Mouse (Mus musculus) hematopoietic multipotent progenitor cell, adult 10-12 weeks (in vitro differentiated cells): ENCODE data around the gene Ccnb3. TPM values are rescaled to one million over a fixed set of nuclear protein-coding genes. Genes with fewer than 3 reads are reported as not detected.

ENCODE experiments used
- polyA plus RNA-seq: library from polyadenylated mRNA; stranded (reverse); fragments of >175 nt; gene quantifications from 2 replicates; pipeline ENCODE4 v1.2.3, GENCODE M21; 2012; ENCODE audit warnings: low replicate concordance

Gene Ccnb3
- not detected in 2 replicates for polyA plus RNA-seq

DNA sequence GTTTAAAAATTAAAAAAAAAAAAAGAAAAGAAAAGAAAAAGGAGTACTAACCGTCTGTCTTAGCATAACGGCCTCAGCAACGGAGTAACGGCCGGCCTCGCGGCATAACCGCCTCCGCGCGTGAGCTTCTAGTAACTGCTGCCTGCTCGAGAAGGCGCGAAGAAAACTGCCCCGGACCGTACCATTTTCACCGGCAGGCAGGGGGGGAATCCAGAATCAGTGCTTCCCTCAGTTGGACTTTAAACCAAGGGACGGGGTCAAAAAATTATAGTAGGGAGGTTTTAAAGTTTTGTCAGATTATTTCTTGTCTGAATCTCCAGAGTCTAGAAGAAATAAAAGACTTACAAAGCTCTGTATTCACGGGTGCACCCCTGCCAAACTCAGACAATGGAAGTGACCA is at the start of gene Ccnb3:
Gene Ccnb3, minus strand, starts transcription at position 101 of the 400 bp plus-strand sequence.

DNA sequence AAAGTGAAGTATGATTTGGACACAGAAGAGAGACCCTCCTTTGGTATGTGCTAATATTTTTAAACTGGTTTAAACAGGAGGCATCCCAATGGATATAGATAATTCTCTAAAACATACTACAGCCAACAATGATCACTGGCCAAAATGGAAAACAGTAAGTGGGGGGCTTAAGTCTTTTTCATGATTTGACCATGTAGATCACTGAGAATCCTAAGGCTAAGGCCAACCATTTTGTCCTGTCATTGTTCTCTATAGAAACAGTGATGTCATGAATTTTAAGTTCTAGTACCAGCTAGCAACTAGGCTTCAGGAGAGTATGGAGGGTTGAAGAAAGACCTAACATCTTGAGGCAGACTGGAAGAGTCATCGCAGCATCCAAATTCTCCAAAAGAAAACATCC is 25.8 kb upstream of the Ccnb3 start, which contains the start of gene Akap4:
Gene Akap4, plus strand, starts transcription at position 301 of the 400 bp plus-strand sequence.

Other genes with a start within 250 kb of the Ccnb3 start
- gene Akap4, start 25.9 kb upstream of the Ccnb3 start, polyA plus RNA-seq, result not detected in 2 replicates